Mouse (Mus musculus) cerebellum, adult 11 months (tissue): Measurements from ENCODE around the gene 4930522H14Rik.

Source experiments
- DNase-seq: peaks from one replicate; pipeline ENCODE4 v3.0.0; 2022

4930522H14Rik gene

DNA sequence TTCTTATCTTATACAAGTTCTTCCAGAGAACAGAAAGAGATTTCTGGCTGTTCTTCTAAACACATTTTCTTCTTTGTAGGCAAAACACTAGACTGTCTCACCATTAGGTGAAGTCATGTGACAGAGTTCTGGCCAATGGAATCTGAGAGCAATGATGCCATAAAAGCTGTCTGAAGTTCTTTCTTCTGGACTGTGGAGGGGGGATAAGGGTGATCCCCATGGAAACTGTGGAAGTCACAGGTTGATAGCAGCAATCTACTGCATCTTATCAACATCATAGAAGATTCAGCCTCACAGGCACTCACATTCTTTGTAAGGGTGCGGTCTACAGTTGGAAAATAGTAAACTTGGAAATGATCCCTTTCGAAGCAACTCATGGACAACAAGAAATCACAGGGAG, at the start of gene 4930522H14Rik:
TSS of gene 4930522H14Rik (minus strand) at position 187 of the 400 bp plus-strand sequence.
- DNase-seq = no peak

DNA sequence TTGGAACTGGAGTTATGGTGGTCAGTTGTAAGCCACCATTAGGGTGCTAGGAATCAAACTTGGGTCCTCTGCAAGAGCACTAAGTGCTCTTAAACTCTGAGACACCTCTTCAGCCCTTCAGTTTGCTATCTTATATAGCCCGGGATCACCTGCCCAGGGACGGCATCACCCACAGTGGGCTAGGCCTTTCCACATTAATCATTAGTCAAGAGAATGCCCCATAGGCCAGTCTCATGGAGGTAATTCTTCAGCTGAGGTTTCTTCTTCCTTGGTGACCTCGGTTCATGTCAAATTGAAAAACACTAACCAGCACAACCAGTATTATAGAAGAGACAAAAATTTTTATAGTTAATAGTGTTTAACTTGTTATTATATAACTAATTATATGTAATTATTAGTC, 47.3 kb upstream of the 4930522H14Rik start:
- no peak for DNase-seq

DNA sequence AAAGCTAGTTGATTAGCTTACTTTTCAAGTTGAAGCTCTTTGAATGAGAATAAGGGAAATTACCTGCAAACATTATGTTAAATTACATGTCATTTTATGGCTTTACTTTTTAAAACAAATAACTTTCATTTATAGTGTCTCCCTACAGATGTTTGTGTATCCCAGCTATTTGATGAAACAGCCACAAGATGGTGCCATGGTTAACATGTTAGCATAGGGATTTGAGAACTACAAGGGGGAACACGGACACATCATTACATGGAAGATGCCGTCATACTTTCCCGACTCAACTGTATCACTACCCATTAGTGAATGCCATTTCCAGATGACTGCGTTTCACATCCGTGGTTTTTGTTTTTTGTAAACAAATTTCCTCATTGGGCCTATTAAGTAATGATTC, 45.8 kb upstream of the 4930522H14Rik start:
- no peak for DNase-seq

DNA sequence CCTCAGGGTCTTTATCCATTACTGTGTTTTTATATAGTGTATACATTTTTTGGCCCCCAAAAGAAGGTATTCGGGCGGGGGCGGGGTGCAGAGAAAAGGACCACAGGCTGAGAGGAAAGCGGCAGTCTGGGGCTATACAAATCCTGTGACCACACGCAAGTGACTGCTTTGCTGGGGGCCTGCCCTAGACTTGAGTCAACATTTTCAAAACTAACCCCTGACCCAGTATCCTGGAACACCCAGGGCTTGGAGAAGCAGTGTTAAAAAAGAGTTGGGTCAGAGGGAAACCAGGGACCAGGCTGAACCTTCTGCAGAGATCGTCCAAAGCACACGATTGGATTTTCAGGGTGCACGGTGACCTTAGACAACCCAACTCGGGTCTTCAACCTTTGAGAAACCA, 43.7 kb upstream of the 4930522H14Rik start:
- DNase-seq = no peak

DNA sequence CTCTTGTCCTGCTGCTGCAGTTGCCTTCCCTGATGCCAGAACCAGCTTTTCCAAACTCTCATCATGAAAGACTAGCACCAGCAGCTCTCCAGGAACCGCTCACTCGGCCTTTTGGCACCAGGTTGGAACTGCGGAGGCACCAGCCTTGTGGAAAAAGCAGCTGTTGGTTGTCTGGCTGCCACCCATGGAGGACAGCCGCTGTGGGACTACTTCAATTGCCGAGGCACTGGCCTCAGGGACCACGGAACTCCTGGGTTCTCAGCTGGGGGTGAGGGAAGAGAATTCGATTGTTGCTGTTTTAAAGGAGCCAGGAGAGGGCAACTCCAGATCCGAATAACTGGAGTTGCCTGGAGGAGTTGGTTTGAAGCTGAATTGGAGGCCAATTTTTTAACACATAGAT, 43.2 kb upstream of the 4930522H14Rik start:
- no peak for DNase-seq

DNA sequence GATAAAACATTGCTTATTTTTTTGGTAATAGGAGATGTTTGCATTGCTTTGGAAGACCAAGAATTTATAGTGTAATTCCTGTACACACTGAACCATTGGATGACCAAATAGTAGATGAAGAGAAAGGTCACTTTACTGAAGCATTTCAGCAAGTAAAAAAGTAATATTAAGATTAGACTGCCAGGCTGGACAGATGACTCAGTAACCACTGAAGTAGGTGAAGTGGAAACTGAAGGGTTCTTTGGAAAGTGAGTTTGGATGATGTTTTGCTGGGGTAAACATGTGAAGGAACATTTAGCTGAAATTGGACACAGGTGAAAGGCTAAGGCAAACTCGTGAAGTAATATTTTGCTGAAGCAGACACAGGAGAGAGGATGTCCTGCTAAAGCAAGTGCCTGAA, 41.5 kb upstream of the 4930522H14Rik start:
- no peak for DNase-seq

DNA sequence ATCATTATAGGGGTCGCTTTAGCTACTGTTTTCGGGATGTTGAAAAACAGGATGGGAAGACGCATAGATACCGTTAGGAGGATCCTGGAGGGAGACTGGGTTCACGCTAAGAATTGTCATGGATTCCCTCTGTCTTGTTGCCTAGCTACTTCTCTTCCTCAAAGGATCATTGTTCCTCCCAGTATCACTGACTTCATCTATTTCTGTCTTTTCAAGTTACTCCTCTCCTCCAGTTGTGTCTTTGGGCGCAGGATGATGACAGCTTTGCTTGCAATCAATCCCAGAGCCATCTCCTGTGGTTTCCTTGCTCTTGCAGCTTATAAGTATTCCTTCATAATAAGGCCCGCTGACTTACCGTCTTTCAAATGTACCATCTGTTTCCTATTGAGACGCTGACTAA, 38.3 kb upstream of the 4930522H14Rik start:
- DNase-seq = no peak

DNA sequence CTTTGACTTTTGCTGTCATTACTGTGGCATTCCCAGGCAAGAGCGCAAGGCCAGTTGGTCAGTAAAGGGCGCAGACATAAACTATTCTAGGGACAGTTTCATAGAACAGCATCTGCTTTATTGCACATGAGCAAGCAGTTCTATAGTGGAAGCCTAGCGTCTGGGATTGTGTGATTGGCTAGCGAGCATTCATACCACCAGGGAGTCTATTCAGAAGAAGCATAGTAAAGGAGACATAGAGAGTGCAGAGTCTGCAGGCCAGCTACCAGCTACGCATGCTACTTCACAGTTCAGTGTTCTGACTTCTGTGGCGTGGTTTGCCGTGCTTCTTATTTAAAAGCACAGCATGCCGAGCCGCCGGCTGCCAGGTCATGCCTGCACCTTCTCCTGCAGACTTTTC, 37.9 kb upstream of the 4930522H14Rik start:
- DNase-seq = no peak

DNA sequence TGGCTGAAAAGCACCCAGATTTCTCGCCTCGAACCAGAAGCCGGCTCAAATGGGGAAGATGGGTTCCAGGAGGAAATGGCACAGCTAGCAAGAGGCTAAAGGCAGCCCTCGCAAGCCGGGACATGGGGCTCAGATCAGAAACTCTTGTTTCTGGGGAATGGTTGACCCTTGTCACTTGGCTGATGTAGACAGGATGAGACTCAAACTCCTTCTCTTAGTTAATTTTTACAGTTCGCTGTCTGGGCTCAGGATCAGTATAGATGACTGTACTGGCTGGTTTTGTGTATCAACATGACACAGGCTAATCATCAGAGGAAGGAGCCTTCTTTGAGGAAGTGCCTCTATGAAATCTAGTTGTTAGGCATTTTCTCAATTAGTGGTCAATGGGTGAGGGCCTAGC, 33.6 kb upstream of the 4930522H14Rik start:
- DNase-seq = no peak

DNA sequence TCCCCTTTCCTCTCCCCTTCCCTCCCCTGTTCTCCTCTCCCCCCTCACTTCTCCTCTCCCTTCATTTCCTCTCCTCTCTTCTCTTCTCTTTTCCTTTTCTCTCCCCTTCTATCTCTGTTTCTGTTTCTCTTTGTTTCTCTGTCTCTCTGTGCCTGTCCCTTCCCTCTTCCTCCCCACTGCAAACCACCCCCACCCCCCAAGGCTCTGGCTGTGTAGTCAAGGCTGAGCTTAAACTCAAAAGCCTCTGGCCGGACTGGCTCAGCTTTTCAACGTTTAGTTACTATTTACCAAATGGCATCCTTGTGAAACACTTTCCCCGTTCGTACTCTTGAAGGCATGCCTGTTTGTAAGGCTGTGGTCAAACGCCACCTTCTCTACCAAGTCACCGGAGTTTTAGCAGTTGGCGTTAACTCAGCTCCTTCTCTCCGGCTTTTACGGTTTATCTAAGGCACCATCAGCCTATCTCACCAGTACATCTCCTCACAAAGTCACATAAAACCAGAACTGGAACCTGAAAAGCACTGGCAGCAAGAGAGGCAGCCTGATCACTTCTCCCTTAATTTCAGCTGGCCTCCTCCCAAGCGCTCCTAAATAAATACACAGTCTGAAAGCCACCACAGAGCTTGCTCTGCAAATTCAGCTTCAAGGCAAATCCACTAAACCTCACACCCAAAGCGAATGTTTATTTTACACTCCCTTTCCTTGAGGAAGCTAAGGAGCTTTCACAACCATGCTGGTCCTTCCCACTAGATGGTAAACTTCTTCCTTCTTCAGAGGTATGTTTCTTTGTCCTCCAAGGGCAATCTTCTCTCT, 19.4 kb upstream of the 4930522H14Rik start:
- DNase-seq = no peak

DNA sequence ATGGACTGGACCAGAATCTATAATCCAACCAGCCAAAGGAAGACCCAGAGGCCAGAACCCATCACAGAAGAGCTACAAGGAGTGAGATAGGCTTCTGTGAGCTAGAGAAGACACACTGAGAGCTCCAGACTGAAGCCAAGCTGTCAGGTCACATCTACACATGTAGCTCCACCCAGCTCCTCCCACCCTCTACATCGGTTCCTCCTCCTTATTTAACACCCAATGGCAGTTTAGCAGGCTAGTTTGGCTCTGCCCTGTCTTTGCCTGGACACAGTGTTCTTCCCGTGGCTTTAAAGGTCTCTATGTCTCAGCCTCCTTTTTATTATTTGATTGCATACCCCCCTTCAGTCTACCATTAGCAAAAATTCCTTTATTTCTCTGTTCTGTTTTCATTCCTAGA, 16.2 kb upstream of the 4930522H14Rik start:
- DNase-seq = no peak

DNA sequence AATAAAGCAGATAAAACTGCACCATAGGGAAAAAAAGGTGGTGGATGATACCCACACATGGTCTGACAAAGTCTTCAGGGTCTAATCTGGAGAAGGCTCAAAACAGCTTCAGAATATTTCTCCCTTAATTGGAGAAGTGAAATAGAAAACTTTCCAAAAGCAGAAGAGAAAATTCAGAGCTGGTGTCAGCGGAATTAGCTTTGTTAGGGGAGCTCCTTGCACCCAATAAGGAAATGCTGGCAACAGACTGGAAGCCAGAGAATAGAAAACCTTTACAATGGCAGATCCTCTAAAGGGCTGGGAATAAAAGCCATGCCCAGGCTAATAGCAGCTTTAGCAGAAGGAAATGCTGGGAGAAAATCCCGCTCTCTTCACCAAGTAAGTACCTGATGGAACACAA, 15.4 kb upstream of the 4930522H14Rik start:
- no peak for DNase-seq

DNA sequence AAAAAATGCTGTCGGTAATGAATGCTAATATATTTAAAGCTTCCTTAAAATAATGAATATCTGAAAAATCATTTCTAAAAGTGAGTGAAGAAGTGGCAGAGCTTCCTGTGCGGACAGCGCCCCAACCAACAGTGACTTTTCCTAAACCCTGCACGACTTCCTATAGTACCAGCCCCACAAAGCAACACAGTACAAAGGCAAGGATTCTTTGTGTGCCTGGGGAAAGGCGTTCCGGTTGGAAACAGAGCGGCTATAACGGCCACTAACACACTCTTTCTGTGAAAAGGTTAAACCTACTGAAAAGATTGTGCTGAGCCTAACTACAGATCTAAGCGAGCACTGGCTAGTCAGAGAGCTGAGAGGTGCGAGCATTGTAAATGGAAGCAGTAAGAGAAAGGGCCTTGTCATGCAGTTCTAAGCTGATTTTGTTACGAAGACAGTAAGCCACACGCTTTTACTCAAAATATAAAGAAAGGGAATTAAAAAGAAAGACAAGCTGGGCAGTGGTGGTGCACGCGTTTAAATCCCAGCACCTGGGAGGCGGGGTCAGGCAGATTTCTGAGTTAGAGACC, 766 bp downstream of the 4930522H14Rik start:
- no peak for DNase-seq

DNA sequence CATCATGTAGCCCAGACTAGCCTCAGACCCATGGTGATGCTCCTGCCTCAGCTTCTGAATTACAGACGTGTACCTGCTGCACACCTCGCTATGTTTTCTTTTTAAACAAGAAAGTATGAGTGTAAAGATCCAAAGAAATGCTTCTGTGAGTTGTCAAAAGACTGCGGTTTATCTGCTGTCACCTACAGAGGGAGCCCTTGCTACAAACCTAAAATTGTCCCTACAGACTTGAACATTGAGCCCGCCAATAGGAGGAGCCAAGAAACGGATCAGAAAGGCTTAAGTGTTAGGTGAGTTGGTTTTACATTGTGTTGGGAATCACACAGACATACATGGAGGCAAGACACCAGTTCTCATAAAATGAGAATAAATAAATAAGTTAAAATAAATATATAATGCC, 26.2 kb downstream of the 4930522H14Rik start:
- DNase-seq = peak; percentile 33

DNA sequence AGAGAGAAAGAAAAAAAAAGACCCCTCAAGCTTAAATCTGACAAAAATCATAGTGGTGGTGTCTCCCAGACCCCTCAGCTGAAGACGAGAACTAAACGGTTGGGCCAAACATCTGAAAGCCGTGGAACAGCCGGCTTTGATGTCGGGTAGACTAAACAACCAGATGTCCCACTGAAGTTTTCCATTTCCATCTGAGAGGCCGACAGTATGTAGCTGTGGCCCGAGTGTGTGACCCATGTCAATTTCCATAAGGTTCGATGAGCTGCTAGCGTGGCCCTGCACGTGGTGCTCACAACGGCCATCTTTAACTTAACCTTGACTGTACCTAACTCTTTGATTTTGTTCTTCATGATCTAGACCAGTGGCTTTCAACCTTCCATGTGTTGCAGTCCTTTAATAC, 32.6 kb downstream of the 4930522H14Rik start:
- no peak for DNase-seq

DNA sequence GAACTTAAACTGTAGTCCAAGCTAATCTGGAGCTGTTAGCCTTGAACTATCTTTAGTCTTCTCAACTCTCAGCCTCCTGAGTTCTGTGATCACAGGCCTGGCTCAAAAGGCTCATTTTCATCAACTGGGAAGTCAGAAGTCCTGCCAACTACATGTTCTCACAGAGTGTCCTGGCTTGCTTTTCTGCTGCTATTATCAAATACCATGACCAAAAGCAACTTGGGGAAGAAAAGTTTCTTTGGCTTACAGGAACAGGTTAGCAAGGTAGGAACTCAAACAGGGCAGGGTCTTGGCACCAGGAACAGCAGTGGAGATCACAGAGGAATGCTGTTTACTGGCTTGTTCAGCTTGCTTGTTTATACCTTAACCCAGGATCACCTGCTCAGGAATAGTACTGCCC, 37.5 kb downstream of the 4930522H14Rik start:
- DNase-seq = no peak

DNA sequence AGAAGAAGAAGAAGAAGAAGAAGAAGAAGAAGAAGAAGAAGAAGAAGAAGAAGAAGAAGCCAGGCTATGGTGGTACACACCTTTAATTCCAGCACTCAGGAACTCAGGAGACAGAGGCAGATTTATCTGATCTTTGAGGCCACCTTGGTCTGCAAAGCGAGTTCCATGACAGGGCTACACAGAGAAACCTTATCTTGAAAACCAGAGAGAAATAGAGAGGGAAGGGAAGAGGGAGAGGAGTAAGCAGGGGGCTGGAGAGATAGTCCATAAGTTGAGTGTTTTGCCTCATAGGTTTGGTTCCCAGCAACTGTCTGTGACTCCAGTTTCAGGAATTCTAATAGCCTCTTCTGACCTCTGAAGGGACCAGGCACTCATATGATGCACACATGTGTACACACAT, 42.3 kb downstream of the 4930522H14Rik start:
- DNase-seq = no peak

DNA sequence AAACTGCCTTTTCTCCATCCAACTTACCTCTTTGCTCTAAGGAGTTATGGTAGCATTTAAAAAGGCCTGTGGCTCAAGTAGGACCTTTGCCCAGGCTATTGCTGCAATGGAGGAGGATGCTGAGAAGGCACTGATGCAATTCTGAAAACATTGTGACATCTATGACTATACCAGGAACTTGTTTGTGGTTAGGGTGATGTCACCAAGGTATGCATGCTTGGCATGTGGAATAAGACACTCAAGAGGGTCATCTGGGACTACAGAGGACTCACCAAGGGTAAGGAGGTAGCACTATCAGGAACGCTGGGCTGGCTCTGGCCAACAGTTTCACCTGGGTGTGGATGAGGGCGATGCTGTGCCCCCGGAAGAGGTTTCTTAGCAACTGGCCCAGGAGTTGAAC, 46.5 kb downstream of the 4930522H14Rik start, which contains the start of gene Rnf11:
TSS of gene Rnf11 (minus strand) at position 108 of the 400 bp plus-strand sequence.
- no peak for DNase-seq

DNA sequence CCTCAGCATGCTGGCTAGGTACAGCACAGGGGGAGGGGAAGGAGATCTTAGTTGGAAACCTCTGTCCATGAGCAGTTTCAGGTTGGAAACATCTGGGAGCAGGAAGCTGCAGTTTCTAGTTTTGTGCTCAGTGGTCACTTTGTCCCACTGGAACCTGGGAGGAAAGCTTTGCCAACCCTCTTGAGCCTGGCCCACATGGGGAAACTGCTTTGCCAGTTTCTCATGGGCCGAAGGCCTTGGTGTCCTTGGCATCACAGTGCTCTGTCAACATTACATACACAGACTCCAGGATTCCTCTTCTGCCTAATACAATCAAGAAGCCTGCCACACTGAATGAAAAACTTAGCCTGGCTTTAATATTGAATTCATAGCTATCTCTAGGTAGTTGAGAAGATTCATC, 48.4 kb downstream of the 4930522H14Rik start:
- no peak for DNase-seq

DNA sequence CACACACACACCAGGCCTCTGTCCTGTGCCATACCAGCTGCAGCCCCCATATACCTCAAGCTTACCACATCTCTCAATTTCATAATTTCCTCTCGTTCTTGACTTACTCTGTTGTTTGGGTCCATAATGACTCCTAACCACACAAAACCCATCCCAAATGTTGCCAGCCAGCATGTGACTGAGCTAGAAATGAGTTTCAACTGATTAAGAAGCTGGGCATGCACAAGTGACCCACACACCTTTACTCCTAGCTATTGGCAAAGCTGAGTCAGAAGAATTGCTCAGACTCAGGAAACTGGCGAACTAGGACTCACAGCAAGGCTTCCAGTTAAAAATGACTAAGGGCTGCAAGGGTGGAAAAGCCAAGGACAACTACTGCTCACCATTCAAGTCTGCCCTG, 49.7 kb downstream of the 4930522H14Rik start:
- no peak for DNase-seq

DNA sequence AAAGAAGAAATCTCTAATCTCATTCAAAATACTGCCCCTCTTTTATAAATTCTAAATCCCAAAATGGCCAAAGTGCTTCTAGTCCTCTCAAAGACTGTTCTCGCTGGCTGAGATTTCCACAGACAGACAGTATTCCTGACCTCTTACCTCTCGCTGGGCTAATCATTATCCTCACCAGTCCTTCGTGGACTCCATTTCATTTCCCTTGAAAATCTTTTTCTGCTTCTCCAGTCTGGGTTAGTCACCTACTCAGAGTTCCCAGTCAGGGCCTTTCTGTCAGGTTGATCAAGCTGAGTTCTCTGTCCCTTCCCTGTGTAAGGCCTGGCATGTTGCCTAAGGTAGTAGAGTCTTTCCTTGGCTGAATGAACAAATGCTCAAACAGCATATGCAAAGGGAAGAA, 53.6 kb downstream of the 4930522H14Rik start:
- DNase-seq = no peak

DNA sequence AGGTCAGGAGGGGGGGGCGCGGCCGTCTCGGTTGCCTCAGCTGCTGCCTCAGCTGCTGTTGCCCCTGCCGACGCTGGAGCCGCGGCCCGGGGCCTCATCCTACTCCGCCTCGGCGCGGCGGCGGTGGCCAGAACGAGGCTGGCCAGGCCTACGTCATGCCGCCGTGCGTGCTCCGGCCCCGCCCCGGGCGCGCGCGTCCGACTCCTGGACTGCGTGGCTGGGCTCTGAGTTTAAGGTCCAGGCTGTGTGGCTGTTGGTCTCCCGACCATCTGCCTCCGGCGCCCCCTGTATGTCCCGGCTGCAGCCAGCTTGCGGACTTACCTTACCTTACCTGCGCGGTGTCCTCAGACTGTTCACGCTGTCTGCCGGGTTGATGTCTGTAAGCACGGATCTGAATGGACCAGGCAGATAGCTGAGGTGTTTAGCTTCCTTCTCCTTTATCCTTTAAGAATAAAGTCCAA, 54.5 kb downstream of the 4930522H14Rik start:
- peak; percentile 89 for DNase-seq

DNA sequence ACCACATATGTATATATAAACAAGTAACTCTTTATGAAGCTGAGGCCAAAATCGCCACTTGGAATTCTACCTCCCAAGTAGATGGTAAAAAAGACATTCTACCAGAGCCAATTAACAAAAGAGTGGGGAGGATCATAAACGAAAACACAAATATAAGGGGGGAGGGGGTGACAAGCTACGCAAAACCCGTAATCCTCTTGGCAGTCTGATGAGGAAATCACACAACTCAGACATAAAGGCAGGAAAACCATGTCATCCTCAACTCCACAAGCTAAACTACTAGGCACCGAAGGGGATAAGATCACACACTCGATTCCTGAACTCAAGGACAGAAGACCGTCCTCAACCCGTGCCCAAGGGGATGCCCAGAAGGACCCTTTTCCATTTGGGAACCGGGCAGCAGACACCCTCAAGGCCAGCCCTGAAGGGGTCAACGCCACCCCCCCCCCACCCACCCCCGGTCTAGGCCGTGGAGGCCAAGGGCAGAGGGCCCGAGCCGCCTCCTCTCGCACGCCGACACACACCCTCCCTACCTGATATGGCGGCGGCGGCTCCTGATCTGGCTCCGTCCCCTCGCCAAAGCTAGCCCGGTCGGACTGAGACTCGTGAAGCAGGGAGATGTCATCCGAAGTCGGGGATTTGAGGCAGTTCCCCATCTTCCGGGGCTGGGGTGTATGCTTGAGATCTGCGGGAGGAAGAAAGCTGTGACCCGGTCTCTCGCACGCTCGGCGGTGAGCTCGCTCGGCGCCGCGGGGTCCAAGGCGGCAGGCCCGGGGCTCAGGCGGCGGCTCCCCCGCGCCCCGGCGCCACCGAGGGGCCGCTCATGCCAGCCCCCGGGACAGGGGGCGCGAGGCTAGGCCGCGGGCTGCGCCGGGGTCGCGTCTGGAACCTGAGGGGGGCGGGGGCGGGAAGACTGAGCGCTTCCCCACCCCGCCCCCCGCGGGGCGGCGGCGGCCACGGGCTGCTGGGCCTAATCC, 55.2 kb downstream of the 4930522H14Rik start:
- DNase-seq = peak; percentile 47
